Mouse (Mus musculus) small intestine, adult 2 months (tissue): ENCODE results near the gene Nt5c3.

ENCODE experiments used
- CTCF ChIP-seq: fragments of 200-500 bp; IDR thresholded peaks from 2 replicates; pipeline ENCODE4 v1.5.1; 2012; ENCODE audit warnings: low read depth, mild to moderate bottlenecking, control low read depth, inconsistent platforms, low read length, moderate library complexity, mixed read lengths; ENCODE audit not compliant: insufficient replicate concordance, insufficient read length; ENCODE audit errors: extremely low read depth
- POLR2A ChIP-seq: fragments of 200-500 bp; IDR thresholded peaks from 2 replicates; pipeline ENCODE4 v1.6.1; 2012; ENCODE audit warnings: low read depth, mild to moderate bottlenecking, control low read depth, inconsistent platforms, low read length, moderate library complexity

DNA sequence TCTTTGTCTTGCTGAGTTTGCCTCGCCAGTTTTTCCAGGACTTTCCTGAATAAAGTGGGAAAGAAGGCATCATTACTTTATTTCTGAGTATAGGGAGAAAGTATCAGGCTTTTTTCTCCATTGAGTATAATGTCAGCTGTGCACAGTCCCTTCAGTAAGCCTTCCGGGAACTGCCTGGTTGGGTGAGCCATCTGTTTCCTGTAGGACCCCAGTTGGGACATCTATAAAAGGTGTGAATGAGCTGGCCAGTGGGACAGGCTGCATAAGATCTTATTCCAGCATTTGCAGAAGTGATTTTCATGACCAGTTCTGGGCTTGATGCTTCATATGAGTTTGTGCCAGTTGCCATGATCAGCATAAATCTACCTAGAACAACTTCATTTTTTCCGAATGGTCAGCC lies 80.5 kb downstream of the Nt5c3 start:
- TF ChIP-seq POLR2A (no peak), CTCF (no peak)
